Mouse (Mus musculus) right cerebral cortex, postnatal 4 days (tissue): ENCODE data around the gene Pafah1b2.

Experiments used
- DNase-seq: peaks from one replicate; pipeline ENCODE4 v3.0.0-alpha.2; 2022

Gene Pafah1b2

GRCm38 (mm10) chr9:46023591-46023990 lies 11.1 kb upstream of the Pafah1b2 start:
- no peak for DNase-seq

GRCm38 (mm10) chr9:46019975-46020374 lies 7.5 kb upstream of the Pafah1b2 start:
- DNase-seq, result no peak

- DNase-seq, result no peak
These were observed 5.8 kb upstream of the Pafah1b2 start for GRCm38 (mm10) chr9:46018316-46018715.

DNA sequence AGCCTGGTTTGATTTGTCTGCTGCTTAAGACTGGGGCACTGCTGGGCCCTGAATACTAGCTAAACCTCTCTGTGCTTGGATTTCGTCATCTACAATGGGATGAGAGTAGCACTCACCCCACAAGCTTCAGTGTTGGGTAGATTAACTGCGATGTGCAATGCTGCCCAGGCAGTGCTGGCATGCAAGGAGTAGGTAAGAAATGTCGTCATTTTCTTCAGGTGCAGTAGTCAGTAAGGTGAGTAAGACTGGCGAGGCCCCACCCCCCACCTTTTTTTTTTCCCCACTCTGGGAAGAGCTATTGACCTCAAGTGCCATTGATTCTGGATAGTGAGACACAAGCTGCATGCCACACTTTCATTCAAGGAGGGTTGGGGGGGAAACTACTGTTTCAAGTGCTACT lies 3.9 kb upstream of the Pafah1b2 start:
- DNase-seq, result no peak

DNA sequence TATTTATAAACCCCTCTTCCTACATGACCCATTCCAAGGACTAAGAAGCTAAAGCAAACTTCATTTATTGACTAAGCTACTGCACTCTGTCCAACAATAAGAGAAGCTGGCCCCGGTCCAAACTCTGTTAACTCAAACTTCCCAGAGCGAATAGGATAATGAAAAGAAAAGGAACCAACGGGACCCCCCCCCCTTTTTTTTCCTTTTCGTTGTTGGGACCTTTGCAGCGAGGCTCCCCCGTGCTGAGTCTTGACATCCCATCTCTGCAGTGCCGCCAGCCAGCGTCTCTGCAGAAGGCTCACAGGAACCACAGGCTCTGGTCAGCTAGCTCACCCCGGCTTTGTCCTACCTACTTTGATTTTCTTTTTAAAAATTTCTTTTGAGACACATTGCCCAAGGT lies 3.3 kb upstream of the Pafah1b2 start:
- peak; percentile 62 for DNase-seq

- no peak for DNase-seq
These were observed 2.6 kb upstream of the Pafah1b2 start for GRCm38 (mm10) chr9:46015081-46015551.

DNA sequence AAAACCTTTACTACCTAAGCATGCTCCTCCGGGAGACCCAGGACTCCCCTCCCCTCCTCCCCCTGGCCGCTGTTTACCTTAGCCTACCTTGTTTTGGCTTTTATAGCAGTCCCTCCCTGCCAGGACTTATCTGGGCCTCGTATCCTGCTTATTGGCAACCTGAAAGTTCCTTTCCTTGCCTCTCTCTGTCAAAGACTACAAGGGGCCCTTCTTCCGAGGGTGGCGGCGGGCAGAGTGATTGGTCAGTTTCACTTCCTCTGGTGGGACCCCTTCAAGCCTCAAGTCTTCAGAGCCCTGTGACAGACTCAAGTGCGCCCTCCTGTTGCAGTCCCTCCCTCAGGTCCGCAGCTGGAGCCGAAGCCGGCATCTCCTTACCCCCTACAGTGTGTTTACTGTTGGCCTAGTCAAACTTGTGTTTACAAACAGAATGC lies 1.8 kb upstream of the Pafah1b2 start:
- peak; percentile 43 for DNase-seq

- DNase-seq, result no peak
These were observed 1.1 kb upstream of the Pafah1b2 start for GRCm38 (mm10) chr9:46013616-46014015.

DNA sequence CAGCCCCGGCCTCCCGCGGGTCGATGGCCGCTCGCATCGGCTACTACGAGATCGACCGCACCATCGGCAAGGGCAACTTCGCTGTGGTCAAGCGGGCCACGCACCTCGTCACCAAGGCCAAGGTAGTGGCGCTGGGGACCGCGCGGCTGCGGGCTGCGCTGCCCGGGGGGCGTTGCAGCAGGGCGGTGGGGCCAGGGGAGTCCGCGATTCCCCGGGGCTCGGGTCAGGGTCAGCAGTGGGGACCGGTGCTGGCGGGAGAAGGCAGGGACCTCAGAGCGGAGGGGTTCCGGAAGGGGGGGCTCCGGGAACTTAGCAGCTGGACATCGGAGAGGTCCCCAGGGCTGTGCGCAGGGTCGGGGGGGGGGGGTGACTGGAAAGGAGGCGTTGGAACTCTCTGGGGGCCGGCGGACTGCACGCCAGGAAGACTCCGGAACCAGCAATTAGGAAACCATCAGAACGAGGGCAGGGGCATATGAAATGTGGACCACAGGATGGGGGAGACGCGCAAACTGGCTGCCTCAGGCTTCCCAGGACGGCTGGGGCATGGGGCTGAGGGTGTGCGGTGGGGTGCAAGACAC lies 608 bp upstream of the Pafah1b2 start:
- peak; percentile 45 for DNase-seq

- DNase-seq, result no peak
These were observed 1.2 kb downstream of the Pafah1b2 start for GRCm38 (mm10) chr9:46011094-46011970.

DNA sequence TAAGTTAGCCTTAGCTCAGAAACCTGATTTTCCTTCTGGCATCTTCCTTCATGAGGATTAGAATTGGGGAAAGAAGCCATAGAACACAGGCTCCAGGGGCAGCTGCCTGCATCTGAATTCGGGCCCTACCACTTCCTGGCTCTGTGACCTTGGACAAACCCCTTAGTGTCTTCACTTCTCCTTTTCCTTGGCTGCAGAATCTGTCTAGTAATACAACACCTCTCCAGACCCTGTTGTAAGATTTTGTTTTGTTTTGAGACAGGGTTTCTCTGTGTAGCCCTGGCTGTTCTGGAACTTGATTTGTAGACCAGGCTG lies 2.9 kb downstream of the Pafah1b2 start:
- no peak for DNase-seq

- DNase-seq, result no peak
These were observed 3.4 kb downstream of the Pafah1b2 start for GRCm38 (mm10) chr9:46008931-46009668.

GRCm38 (mm10) chr9:46006224-46006623 lies 6.3 kb downstream of the Pafah1b2 start:
- DNase-seq, result no peak

GRCm38 (mm10) chr9:46004529-46004928 lies 8.0 kb downstream of the Pafah1b2 start:
- no peak for DNase-seq

- DNase-seq, result peak; percentile 98
These were observed 8.8 kb downstream of the Pafah1b2 start for GRCm38 (mm10) chr9:46003729-46004128.

DNA sequence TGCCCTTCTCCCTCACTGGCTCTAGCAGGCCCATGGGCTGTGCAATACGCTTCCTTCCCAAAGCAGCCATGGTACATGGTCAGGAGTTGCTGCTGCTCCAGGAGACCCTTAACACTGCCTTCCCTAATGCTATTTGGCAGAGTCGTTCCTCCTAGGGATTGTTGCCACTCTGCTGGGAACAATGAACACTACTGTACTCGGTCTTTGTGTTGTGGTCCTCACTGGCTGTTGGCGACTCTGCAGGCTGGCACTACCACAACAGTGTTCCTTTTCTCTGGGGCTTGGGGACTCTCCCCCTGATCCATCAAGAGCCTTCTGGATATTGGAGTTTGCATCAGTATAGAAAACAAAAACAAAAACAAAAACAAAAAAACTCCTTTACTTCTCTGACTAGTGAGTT lies 13.5 kb downstream of the Pafah1b2 start:
- DNase-seq, result no peak

DNA sequence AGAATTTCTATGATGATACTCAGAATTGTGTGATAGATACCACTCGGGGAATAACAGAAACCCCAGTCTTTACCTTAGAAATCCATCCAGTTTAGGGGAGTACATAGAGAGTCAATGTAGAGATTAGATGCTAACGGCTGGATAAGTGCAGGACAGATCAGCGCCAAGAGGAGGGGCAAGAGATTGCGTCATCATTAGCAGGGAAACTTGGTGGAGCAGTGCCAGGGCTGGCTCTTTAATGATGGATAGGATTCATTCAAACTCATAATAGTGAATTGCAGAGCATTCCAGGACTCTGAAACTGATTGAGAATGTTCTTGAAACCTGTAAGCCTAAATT lies 27.3 kb downstream of the Pafah1b2 start:
- peak; percentile 65 for DNase-seq

GRCm38 (mm10) chr9:45984409-45985228 lies 27.9 kb downstream of the Pafah1b2 start:
- peak; percentile 93 for DNase-seq

GRCm38 (mm10) chr9:45983676-45984408 lies 28.6 kb downstream of the Pafah1b2 start:
- peak; percentile 40 for DNase-seq

GRCm38 (mm10) chr9:45981331-45981730 lies 31.2 kb downstream of the Pafah1b2 start:
- DNase-seq, result no peak

GRCm38 (mm10) chr9:45980611-45981010 lies 31.9 kb downstream of the Pafah1b2 start:
- no peak for DNase-seq

DNA sequence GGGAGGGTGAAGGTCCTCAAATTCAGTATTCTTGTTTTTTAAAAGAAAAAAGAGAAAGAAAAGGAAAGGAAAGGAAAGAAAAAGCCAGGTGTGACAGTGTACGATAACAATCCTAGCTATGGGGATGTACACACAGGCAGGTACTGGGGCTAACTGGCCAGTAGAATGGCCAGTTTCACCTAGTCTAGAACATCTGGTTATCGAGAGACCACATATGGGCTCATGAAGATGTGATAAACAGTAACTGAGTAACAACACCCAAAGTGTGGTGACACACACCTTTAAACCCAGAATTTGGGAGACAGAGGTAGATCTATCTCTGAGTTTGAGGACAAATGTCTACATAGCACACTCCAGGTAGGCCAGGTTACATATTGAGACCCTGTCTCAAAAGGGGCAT lies 32.7 kb downstream of the Pafah1b2 start:
- no peak for DNase-seq
